Comparison of ENCODE assay signal across 1 mouse cellular context in the genomic region with DNA sequence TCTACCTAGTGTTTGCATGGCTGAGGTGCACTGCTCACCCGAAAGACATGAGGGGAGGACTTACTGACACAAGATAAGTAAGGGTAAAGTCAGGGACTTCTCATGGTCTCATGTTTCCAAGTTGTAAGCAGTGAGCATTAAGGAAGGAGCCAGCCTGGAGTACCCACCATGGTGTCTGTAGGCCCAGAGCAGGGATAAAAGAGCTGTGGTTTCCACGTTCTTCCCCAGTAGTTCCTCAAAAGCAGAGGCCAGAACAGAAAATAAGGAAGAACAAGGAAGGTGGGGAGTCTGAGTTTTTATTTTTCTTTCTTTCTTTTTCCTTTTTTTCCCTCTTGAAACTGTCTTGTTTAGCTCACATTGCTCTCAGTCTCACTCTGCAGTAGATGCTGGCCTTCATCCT.
TF ChIP-seq lines count a peak whose summit lies in the region.

No protein-coding gene starts in this region.

TF ChIP-seq in MEL, 35 proteins besides CTCF, POLR2A, EP300 and RAD21:
- TF ChIP-seq MEF2A (IDR thresholded peaks at IDR 0.05; ENCODE audit: extremely low read depth, insufficient replicate concordance, low read depth, low read length, poor library complexity, severe bottlenecking), result no peak
